Comparison of ENCODE assay signal across 28 mouse cellular contexts in the genomic region with DNA sequence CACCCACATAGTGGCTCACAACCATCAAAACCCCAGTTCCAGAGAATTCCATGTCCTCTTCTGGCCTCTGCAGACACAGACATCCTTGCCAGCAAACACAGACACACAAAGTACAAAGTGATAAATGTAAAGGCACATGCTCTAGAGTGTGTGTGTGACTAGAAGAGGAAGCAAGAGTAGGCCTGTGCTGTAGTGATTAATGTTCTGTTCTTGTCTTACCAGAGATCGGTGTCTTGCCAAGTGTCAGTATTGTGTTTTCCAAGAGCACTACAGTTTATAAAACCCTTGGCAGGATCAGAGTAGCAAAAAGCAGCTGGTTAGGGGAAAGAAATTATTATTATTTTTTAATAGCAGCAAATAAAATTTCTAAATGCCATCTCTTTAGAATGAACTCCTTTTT. TPM values are rescaled to one million over a fixed set of nuclear protein-coding genes. Genes with fewer than 3 reads are reported as not detected.
"Had no signal": no experiment of that assay in that cellular context is flagged by ENCODE, and none has a peak within 500 bp of the region (broad histone marks: within the 10 kb centered on the region; RNA-seq: fewer than 3 reads in every experiment).

No protein-coding gene starts in this region.

- H3K4me2 ChIP-seq: heart, embryonic 12.5 days; hindbrain, embryonic 12.5 days; hindbrain, embryonic 14.5 days; intestine, embryonic 15.5 days; limb, embryonic 13.5 days; limb, embryonic 15.5 days; liver, embryonic 12.5 days had no signal

- H3K4me1 ChIP-seq: heart, embryonic 10.5 days; heart, embryonic 12.5 days; hindbrain, embryonic 10.5 days; hindbrain, embryonic 12.5 days; limb, embryonic 15.5 days; liver, embryonic 12.5 days had no signal

- H3K27me3 ChIP-seq: heart, embryonic 12.5 days; hindbrain, embryonic 12.5 days; intestine, embryonic 15.5 days; limb, embryonic 13.5 days; limb, embryonic 15.5 days; liver, embryonic 12.5 days had no signal

- ATAC-seq: hindbrain, embryonic 16.5 days; inflammation-experienced regulatory T-cells, adult 6 months; intestine, embryonic 15.5 days; intestine, postnatal 0 days; liver, embryonic 12.5 days had no signal

- H3K9me3 ChIP-seq: heart, embryonic 10.5 days; heart, embryonic 12.5 days; hindbrain, embryonic 10.5 days; hindbrain, embryonic 12.5 days; intestine, embryonic 15.5 days; limb, embryonic 13.5 days; limb, embryonic 15.5 days; liver, embryonic 12.5 days had no signal

- H3K9ac ChIP-seq: heart, embryonic 12.5 days; hindbrain, embryonic 12.5 days; hindbrain, embryonic 14.5 days; intestine, embryonic 15.5 days; limb, embryonic 13.5 days; limb, embryonic 15.5 days; liver, embryonic 12.5 days had no signal

- H3K4me3 ChIP-seq: gastrocnemius, adult 2 months; heart, embryonic 10.5 days; heart, embryonic 12.5 days; hindbrain, embryonic 10.5 days; hindbrain, embryonic 12.5 days; intestine, embryonic 15.5 days; limb, embryonic 13.5 days; limb, embryonic 15.5 days; liver, embryonic 12.5 days had no signal

- DNase-seq: gastrocnemius, adult 2 months; gastrocnemius, postnatal 10 days; gastrocnemius, postnatal 25 days; heart, adult 18-20 months; heart, postnatal 10 days; heart, postnatal 4 days; kidney, adult 18-20 months; kidney, adult 8-10 months; kidney, postnatal 10 days; kidney, postnatal 36 days; layer of hippocampus, adult 9-11 months; layer of hippocampus, postnatal 36 days; left cerebral cortex, postnatal 4 days had no signal

- H3K27ac ChIP-seq: gastrocnemius, adult 2 months; heart, embryonic 10.5 days; hindbrain, embryonic 10.5 days; hindbrain, embryonic 12.5 days; hindbrain, embryonic 14.5 days; intestine, embryonic 15.5 days; limb, embryonic 13.5 days; limb, embryonic 15.5 days; liver, embryonic 12.5 days had no signal

RNA-seq across cellular contexts. Expression of a gene that starts 37.2 kb away (rescaled TPM):
- total RNA-seq: gastrocnemius, adult 2 months; gastrocnemius, postnatal 25 days; heart, adult 18-20 months; heart, postnatal 25 days; left cerebral cortex, postnatal 10 days had no signal
- polyA plus RNA-seq: limb, embryonic 11.5 days had no signal
